Mouse (Mus musculus) megakaryocyte, adult 5-6 weeks (primary cell): Measurements from ENCODE around the gene Nthl1. TPM values are rescaled to one million over a fixed set of nuclear protein-coding genes. Genes with fewer than 3 reads are reported as not detected.

Experiments
- ATAC-seq: 2 replicates; pipeline ENCODE4 v1.8.0; 2016; ENCODE audit warnings: mild to moderate bottlenecking, inconsistent platforms; ENCODE audit not compliant: poor library complexity, severe bottlenecking
- total RNA-seq, 2 experiments: library from RNA; stranded (forward) in 1 of 2; stranded (reverse) in 1 of 2; fragments of 153-499, 151-499 nt in 1 of 2; fragments of 221-1000, 200-1000 nt in 1 of 2; gene quantifications; 2 replicates each; pipeline versions ENCODE4 v1.2.3 to v1.2.4; 2015 to 2017

Gene Nthl1
- total RNA-seq, 2 experiments from 2014 or later, result 2.1 to 4.7 TPM

- no peak for ATAC-seq
These were observed 7.0 kb upstream of the Nthl1 start for GRCm38 (mm10) chr17:24625472-24625871.

- peak; percentile 58 for ATAC-seq
These were observed 3.8 kb upstream of the Nthl1 start for GRCm38 (mm10) chr17:24628646-24629045.

DNA sequence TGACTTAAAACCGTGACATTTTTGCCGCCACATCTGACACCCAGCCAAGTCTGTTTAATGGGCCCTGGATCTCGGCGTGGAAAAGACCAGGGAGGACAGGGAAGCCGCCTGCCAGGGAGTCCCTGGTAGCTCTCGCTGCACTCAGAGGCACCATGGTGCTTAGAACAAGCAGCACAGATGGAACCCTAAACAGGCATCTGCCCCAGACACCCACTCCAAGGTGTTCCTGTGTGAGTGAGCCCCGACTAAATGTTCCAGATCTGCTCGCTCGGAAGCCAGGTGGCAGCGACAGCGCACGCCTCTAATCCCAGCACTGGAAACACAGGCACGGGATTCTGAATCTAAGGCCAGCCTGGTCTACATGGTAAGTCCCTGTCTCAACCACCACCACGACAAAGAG is 2.4 kb upstream of the Nthl1 start:
- ATAC-seq, result no peak

GRCm38 (mm10) chr17:24632813-24633449 is 451 bp downstream of the Nthl1 start:
- no peak; the same call in 1 of the 2 replicates for ATAC-seq

DNA sequence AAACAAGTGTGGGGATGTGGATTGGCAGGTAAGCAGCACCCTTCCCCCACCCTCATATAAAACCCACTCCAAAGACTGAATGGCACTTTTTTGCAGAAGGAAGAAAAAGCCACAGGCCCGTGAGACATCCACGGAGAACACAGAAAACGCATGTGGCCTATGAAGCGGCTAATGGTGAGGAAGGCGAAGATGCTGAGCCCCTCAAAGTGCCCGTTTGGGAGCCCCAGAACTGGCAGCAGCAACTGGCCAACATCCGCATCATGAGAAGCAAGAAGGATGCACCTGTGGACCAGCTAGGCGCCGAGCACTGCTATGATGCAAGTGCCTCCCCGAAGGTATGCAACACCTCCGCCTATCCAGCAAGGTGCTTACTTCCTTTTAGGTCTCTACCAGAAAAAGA is 1.4 kb downstream of the Nthl1 start:
- ATAC-seq, result no peak

- no peak for ATAC-seq
These were observed 2.5 kb downstream of the Nthl1 start for GRCm38 (mm10) chr17:24635024-24635423.

GRCm38 (mm10) chr17:24635694-24636093 is 3.2 kb downstream of the Nthl1 start:
- ATAC-seq, result no peak

DNA sequence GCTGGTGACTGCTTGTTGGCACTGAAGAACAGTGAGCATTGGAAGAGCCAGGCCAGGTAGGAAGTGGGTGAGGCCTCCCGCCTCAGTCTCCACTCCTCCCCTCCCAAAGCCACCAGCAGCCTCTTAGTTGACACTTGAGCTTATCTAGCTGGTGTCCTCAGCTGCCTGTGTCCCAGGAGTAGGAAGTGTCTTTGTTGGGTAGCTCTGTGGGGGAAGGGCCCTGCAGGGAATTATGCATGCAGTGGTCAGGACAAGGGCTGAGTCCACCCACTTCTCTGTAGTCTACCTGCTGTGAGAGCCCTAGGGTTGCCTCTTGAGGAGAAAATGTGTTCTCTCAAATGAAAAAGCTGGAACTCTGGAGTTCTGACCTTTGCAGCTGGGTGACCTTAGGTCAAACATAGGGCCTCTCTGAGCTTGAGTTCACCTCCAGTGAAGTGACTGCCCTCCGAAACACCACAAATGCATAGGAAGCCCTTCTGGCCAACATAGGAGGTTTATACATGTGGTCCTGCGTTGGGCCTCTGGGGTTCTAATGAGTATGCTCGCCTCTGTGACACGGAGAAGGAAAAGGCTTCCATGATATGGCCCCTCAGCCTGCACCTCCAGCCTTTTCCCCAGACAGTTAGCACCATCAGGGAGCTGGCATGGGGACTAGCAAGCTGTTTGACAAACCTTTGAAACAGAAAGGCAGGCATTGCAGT is 4.5 kb downstream of the Nthl1 start:
- no peak for ATAC-seq

GRCm38 (mm10) chr17:24638214-24638613 is 5.7 kb downstream of the Nthl1 start:
- ATAC-seq, result no peak

DNA sequence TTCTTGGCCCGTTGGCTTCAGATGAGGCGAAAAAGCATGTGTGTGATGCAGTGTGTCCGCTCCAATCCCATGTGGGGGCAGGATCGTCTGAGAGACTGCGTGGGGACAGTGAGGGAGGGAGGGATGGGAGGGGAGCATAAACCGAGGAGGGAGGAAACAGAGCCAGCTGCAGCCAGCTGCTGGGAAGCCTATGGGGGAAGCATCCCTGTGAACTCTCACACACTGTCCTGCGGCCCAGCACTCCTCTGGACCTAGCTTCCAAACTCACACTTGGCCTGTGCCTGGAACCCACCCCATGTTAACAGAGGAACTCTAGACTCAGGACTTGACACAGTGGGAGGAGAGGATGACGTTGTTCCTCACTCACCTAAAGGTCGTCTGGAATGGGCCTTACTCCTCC is 6.4 kb downstream of the Nthl1 start:
- ATAC-seq, result no peak

- no peak for ATAC-seq
These were observed 7.1 kb downstream of the Nthl1 start for GRCm38 (mm10) chr17:24639571-24639988.

DNA sequence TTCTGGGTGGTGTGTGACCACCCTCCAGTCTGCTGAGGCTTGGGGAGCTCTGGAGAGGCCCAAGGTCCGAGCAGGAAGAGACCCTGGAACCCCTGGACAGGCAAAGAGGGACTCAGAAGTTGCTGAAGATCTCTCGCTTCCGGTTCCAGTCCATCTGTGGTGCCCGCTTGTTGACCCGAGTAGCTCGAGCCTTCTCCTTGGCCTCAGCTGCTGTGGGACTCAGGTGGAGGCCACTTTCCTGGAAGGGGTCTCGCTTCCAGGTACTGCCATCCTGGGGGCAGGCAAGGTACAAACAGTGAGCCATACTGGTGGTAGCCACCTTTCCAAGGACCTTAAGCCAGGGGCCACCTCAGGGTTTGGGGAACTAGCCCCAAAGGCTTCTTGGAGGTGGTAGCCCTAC is 7.6 kb downstream of the Nthl1 start:
- ATAC-seq, result no peak

DNA sequence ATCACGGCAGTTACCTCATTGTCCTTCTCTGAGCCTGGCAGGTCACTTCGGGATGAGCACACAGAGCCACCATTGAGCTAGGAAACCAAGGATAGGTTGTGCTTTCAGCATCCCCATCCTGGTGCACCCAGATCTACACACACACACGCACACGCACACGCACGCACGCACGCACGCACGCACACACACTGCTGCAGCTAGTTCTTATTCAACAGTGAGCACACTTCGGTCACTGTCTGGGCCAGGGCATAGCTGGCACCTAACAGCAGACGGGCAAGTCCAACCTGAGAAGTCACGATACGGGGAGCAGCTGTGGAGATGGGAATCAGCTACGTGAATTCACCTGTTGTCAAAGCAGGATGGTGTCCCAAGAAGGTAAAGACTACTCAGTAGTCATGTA is 8.1 kb downstream of the Nthl1 start:
- ATAC-seq, result no peak

GRCm38 (mm10) chr17:24641944-24642343 is 9.5 kb downstream of the Nthl1 start:
- no peak for ATAC-seq

- no peak for ATAC-seq
These were observed 10.4 kb downstream of the Nthl1 start for GRCm38 (mm10) chr17:24642791-24643343.

DNA sequence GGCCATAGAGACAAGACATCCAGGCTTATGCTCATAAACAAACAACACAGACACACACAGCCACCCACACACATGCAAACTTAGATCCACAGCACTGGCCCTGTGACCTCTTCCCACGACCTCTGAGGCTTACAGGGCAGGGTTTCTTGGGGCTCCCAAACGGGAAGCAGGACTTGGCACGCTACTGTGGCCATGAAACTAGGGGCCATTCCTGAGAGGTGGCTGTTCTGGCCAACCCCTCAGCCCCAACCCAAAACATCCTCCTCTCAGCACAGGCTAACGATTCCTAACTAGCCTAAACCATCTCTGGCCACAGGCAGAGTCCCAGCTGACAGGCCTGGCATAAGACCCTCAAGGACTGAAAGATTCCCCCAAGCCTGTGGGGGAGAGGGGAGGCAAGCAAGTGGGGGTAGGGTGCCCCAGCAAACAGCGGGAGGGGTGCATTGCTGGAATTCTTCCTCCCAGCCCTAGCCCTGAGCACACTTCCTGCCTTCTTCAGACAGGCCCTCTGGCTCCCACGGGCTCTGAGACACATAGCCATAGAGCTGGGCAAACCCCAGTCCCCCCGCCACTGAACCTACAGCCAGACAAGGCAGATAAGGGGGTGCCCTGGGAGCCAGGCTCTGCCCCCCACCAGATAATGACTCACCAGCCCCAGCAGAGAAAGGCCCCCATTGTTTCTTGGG is 11.7 kb downstream of the Nthl1 start:
- ATAC-seq, result no peak

- ATAC-seq, result no peak
These were observed 12.6 kb downstream of the Nthl1 start for GRCm38 (mm10) chr17:24644875-24645721.

GRCm38 (mm10) chr17:24645916-24646315 is 13.4 kb downstream of the Nthl1 start:
- no peak for ATAC-seq

DNA sequence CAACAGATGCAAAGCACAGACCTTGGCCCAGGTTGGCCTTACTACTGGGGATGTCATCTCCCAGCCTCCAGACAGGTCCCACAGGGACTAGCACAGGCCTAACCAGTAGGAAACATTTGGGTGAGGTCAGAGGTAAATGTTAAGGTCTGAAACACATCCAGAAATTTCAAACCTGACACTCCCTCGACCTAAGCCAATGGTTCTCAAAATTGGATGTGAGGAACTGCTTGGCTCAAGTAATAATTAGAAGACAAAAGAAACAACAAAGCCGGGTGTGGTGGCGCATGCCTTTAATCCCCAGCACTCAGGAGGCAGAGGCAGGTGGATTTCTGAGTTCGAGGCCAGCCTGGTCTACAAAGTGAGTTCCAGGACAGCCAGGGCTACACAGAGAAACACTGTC is 13.9 kb downstream of the Nthl1 start:
- ATAC-seq, result no peak

DNA sequence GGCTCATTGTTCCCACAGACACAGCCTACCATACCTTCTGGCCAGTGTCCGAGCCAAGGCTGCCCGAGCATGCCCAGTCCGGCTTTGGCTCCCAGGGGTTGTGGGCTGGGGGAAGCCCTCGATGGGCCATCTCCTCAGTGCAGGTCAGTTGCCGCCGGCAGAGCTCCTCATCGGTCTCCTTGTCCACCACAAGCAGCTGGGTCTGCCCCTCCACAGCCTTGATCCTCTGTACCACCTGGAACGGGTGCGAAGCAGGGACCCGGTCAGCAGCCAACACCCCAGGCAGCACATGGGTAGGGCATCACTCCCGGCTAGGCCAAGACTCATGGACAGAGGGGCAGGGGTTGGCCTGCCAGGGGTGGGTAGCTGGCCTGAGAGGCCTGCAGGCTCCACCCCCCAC is 15.0 kb downstream of the Nthl1 start:
- ATAC-seq, result no peak
